Mouse (Mus musculus): Measurements from ENCODE around the gene Son. TPM values are rescaled to one million over a fixed set of nuclear protein-coding genes. Genes with fewer than 3 reads are reported as not detected.

Son gene
- polyA plus RNA-seq, 2 experiments = 42.9 to 64.2 TPM

GRCm38 (mm10) chr16:91728123-91729065 lies 81.1 kb downstream of the Son start, which contains the start of gene Cryzl1:
Gene Cryzl1, minus strand, starts transcription at chr16:91728975.
- Histone ChIP-seq H3K9ac (replicated peaks) (peak within 1 kb of the TSS; percentile 68), H3K36me3 (replicated peaks; ENCODE audit: control insufficient read depth, insufficient read depth, low read depth) (no peaks in the 10 kb centered on the region), H3K27ac (peak within 1 kb of the TSS; percentile 72), H3K27me3 (ENCODE audit: control insufficient read depth, insufficient read depth, low read length) (peaks cover 38% of the 10 kb centered on the region), H3K4me2 (ENCODE audit: low read depth) (peak within 1 kb of the TSS; percentile 79), H3K9me3 (ENCODE audit: control insufficient read depth, low read length) (no peaks in the 10 kb centered on the region), H3K4me1 (replicated peaks; ENCODE audit: control insufficient read depth in 2 of 2, insufficient read depth in 2 of 2, low read length in 1 of 2) (peaks cover 9 to 11% of the 10 kb centered on the region in 2 experiments), H3K4me3 (ENCODE audit: insufficient read depth in 1 of 2, low read depth in 2 of 2, low read length in 2 of 2) (peak within 1 kb of the TSS; percentile 72 to 90)
- ATAC-seq (ENCODE audit: insufficient read depth) = peak; percentile 95
- no peak for TF ChIP-seq EP300 (IDR thresholded peaks at IDR 0.05; ENCODE audit: low read depth)
- TF ChIP-seq CTCF (IDR thresholded peaks at IDR 0.05; ENCODE audit: low read depth) = no peak
- WGBS (ENCODE audit: insufficient replicate concordance) = under 1% methylated on average over 46 of the region's 46 CpGs
- peak; percentile 98 to 99 (median 99) for DNase-seq (ENCODE audit: low read depth in 3 of 3, low spot score in 3 of 3)

Other genes with a start within 250 kb of the Son start
- gene Il10rb, start 241.3 kb upstream of the Son start, polyA plus RNA-seq (2012; rRNA removed) = 12.4 and 12.7 TPM in 2 replicates
- gene Il10rb, start 241.3 kb upstream of the Son start, polyA plus RNA-seq (2014; fragmentation: Nextera tagmentation; extraction: Ambion mirVana) = 24.9 and 28.7 TPM in 2 replicates
- 9.3 and 11.6 TPM in 2 replicates for gene Ifnar1, start 162.3 kb upstream of the Son start, polyA plus RNA-seq (2012; rRNA removed)
- 15.4 and 16.2 TPM in 2 replicates for gene Ifnar1, start 162.3 kb upstream of the Son start, polyA plus RNA-seq (2014; fragmentation: Nextera tagmentation; extraction: Ambion mirVana)
- gene Ifngr2, start 100.4 kb upstream of the Son start, polyA plus RNA-seq (2012; rRNA removed) = 3.9 and 4.9 TPM in 2 replicates
- 13.1 and 13.5 TPM in 2 replicates for gene Ifngr2, start 100.4 kb upstream of the Son start, polyA plus RNA-seq (2014; fragmentation: Nextera tagmentation; extraction: Ambion mirVana)
- 2.5 and 2.8 TPM in 2 replicates for gene Tmem50b, start 49.7 kb upstream of the Son start, polyA plus RNA-seq (2012; rRNA removed)
- gene Tmem50b, start 49.7 kb upstream of the Son start, polyA plus RNA-seq (2014; fragmentation: Nextera tagmentation; extraction: Ambion mirVana) = 5.0 TPM in 2 replicates
- 0.53 and 0.71 TPM in 2 replicates for gene Dnajc28, start 28.5 kb upstream of the Son start, polyA plus RNA-seq (2012; rRNA removed)
- 1.6 and 1.8 TPM in 2 replicates for gene Dnajc28, start 28.5 kb upstream of the Son start, polyA plus RNA-seq (2014; fragmentation: Nextera tagmentation; extraction: Ambion mirVana)
- gene Gart, start 554 bp upstream of the Son start, polyA plus RNA-seq (2012; rRNA removed) = 35.1 and 42.3 TPM in 2 replicates
- 61.3 and 75.1 TPM in 2 replicates for gene Gart, start 554 bp upstream of the Son start, polyA plus RNA-seq (2014; fragmentation: Nextera tagmentation; extraction: Ambion mirVana)
- 13.8 and 26.2 TPM in 2 replicates for gene Donson, start 41.3 kb downstream of the Son start, polyA plus RNA-seq (2012; rRNA removed)
- gene Donson, start 41.3 kb downstream of the Son start, polyA plus RNA-seq (2014; fragmentation: Nextera tagmentation; extraction: Ambion mirVana) = 32.0 and 32.8 TPM in 2 replicates
- 12.1 and 17.9 TPM in 2 replicates for gene Cryzl1, start 81.5 kb downstream of the Son start, polyA plus RNA-seq (2012; rRNA removed)
- gene Cryzl1, start 81.5 kb downstream of the Son start, polyA plus RNA-seq (2014; fragmentation: Nextera tagmentation; extraction: Ambion mirVana) = 29.7 and 32.3 TPM in 2 replicates
- 46.8 and 54.4 TPM in 2 replicates for gene Itsn1, start 81.8 kb downstream of the Son start, polyA plus RNA-seq (2012; rRNA removed)
- gene Itsn1, start 81.8 kb downstream of the Son start, polyA plus RNA-seq (2014; fragmentation: Nextera tagmentation; extraction: Ambion mirVana) = 30.6 and 31.4 TPM in 2 replicates

All from liver, embryonic 14.5 days (tissue).